Mouse (Mus musculus): ENCODE measurements around the gene Gm9945. TPM values are rescaled to one million over a fixed set of nuclear protein-coding genes. Genes with fewer than 3 reads are reported as not detected.

The Gm9945 gene
- polyA plus RNA-seq, 1 experiment, result not detected

DNA sequence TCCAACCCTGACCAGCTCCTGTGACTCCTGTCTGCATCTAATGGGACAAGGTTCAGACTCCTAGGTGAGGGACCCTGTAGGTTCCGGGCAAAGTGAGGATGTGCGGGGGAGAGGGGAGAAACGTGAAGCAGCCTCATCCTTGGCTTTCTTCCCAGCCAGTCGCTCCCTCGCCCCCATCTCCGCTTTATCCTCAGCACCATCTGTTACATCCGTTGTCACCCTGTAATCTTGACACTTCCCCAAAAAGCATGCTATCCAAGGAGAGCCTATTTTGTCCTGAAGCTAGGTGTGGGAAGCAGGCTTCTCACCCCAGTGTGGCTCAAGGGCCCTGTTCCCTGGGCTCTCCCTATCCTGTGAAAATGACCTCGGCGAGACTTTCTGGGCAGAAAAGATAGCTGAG, 43.0 kb downstream of the Gm9945 start:
- DNase-seq (ENCODE audit: low read depth), result no peak

DNA sequence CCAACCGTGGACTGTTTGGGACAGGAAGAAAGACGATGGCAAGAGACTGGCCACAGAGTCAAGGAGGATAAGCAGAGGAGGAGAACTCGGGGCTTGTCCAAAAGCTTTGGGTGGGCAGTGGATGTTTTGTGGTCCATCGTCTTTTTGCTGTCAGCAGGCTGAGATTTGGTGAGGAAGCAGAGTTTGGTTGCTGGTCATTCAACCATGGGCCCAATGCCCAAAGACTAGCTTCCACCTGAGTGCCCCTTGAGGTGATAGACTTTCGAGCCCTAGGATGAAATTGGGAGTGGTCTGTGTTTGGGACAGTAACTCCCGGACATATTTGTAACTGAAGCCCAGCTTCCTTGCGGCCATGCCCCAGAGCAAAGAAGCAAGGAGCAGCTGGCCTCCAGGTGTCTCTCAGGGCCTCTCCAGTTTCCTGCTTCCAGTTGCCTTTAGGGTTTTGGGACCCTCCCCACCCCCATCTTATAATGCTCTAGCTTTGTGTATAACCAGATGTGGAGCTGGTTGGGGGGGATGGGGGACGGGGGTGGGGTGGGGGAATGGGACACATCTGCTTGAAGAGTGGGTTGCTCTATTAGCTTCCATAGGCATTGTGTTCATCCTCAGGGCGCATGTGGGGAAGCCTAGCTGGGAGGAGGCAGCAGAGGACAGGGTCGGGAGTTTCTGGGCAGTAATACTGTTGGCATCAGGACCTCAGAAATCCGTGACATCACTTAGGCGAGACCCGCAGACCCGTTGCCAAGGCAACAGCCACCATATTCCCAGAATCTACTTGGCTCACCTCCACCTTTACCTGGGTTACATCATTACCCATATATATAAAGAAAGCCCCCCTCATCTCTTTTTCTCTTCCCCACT, 43.8 kb downstream of the Gm9945 start:
- DNase-seq (ENCODE audit: low read depth), result no peak

DNA sequence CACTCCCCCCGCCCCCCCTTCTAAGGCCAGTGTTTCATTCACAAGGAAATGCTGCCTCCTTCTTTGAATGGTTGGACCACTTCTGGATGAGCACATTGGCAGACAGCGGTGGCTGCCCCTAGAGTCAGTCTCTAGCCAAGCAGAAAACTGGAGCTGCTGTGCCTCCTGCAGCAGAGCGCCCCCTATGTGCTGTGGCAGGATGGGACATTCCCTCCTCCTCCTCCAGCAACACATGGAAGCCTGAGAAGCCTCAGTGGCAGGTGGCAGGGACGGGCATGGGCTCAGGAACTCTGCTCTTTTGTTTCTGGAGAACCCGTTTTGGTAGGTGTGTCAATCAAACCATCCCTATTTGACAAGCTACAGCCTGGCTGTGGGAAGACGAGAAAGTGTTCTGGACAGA, 44.9 kb downstream of the Gm9945 start:
- DNase-seq (ENCODE audit: low read depth), result no peak

DNA sequence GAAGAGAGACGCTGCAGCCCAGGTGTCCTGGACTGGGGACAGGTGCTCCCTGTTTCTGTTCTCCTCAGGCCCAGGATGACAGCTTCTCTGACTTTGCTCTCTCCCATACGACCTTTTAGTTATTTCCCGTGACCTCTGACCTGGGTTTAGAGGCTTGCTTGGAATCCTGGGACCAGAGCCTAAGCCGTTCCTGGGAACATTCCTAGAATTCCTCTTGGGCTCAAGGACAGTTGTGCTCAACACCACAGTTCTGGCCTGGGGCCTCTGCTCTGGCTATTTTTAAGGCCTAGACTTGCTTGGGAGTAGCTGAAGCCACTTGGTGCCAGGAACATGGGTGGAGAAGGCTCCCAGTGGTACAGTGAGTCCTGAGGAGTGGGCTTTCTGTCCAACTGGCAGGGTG, 45.5 kb downstream of the Gm9945 start:
- DNase-seq (ENCODE audit: low read depth), result no peak

DNA sequence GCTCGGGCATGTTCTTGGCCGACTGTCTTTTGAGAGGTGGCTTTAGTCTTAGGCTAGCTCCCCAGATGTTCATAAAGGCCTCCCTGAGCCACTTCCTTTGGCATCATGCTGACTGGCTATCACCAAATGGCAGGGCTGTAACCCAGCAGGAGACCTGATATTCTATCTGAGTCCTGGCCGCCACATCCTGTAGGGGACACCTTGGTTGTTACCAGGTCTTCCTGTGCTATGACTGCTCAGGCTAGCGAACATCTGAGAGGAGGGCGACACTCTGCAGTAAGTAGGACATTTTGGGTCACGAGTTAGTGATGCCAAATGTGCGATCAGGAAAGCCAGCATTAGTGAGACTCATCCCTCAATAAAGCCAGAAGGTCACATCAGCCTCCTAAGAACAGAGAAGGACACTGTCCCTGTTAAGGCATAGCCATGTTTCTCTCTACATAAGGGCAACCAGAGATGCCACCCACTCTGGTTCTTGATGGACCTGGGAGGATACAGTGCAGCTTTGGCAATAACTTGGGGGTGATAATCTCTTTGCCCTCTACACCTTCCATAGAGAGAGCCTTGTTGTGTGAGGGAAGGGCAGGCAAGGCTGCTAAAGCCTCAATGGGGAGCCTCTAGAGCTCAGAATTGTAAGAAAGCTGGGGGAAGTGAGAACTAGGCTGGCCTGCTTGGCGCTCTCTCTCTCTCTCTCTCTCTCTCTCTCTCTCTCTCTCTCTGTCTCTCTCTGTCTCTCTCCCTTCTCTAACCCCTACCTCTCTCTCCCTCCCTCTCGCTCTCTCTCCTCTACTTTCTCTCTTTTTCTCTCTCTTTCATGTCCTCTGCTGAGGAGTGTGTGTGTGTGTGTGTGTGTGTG, 48.7 kb downstream of the Gm9945 start:
- no peak for DNase-seq (ENCODE audit: low read depth)

DNA sequence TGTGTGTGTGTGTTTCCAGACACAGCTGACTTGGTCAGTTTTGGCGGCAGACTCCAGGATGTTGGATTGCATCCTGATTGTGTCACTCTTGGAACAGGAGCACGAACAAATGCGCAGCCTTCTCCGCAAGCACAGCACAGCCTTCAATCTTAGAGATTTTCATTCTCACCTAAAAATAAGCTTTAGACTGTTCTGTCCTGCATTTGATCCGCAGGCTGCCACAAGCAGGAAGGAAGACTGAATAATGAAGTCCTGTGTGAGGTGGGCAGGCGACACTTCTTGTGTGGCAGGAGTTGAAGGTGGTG, 49.2 kb downstream of the Gm9945 start:
- DNase-seq (ENCODE audit: low read depth), result no peak

DNA sequence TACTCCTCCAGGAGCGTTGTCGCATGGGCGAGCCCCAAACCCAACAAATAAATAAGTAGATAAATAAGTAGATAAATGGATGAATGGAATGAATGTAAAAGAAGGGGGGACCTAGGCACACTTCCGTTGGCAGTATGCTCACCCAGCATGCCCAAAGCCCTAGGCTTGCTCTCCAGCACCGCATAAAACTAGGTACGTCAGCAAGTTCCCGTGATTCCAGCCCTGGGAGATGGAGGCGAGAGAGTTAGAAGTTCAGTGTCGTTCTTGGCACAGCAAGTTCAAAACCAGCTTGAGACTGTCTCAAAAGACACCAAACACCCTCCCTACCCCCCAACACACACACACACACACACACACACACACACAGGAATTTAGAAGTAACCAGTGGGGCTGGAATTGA, 50.0 kb downstream of the Gm9945 start:
- DNase-seq (ENCODE audit: low read depth), result no peak

Other genes with a start within 250 kb of the Gm9945 start
- 24.9 and 29.7 TPM in 2 replicates for gene Hspa4, start 179.7 kb upstream of the Gm9945 start, polyA plus RNA-seq (2012; rRNA removed)
- 3.1 and 5.3 TPM in 2 replicates for gene Zcchc10, start 155.5 kb upstream of the Gm9945 start, polyA plus RNA-seq (2012; rRNA removed)
- 27.8 and 29.4 TPM in 2 replicates for gene Aff4, start 129.3 kb upstream of the Gm9945 start, polyA plus RNA-seq (2012; rRNA removed)
- not detected in 2 replicates for gene Leap2, start 57.0 kb upstream of the Gm9945 start, polyA plus RNA-seq (2012; rRNA removed)
- 537 and 665 TPM in 2 replicates for gene Uqcrq, start 49.3 kb upstream of the Gm9945 start, polyA plus RNA-seq (2012; rRNA removed)
- gene Gdf9, start 49.1 kb upstream of the Gm9945 start, polyA plus RNA-seq (2012; rRNA removed), result 0.88 and 1.5 TPM in 2 replicates
- gene Gm10447, start 23.1 kb upstream of the Gm9945 start, polyA plus RNA-seq (2012; rRNA removed), result 1.3 and 1.4 TPM in 2 replicates
- 12.6 and 12.8 TPM in 2 replicates for gene Shroom1, start 23.0 kb upstream of the Gm9945 start, polyA plus RNA-seq (2012; rRNA removed)
- gene Gm9837, start 9.7 kb upstream of the Gm9945 start, polyA plus RNA-seq (2012; rRNA removed), result not detected in 2 replicates
- gene Sowaha, start 108 bp downstream of the Gm9945 start, polyA plus RNA-seq (2012; rRNA removed), result 0.15 and 0.19 TPM in 2 replicates
- gene Sept8, start 39.1 kb downstream of the Gm9945 start, polyA plus RNA-seq (2012; rRNA removed), result 24.9 and 27.7 TPM in 2 replicates
- 5.9 and 6.4 TPM in 2 replicates for gene Kif3a, start 87.2 kb downstream of the Gm9945 start, polyA plus RNA-seq (2012; rRNA removed)
- not detected in 2 replicates for gene Il4, start 138.5 kb downstream of the Gm9945 start, polyA plus RNA-seq (2012; rRNA removed)
- gene Il13, start 154.5 kb downstream of the Gm9945 start, polyA plus RNA-seq (2012; rRNA removed), result 0.41 TPM in 1 of 2 replicates, not detected in the other
- 7.4 and 8.7 TPM in 2 replicates for gene Rad50, start 227.2 kb downstream of the Gm9945 start, polyA plus RNA-seq (2012; rRNA removed)
- 0.20 TPM in 1 of 2 replicates, not detected in the other for gene Il5, start 240.6 kb downstream of the Gm9945 start, polyA plus RNA-seq (2012; rRNA removed)

Measured in gonadal fat pad, adult 2 months (tissue).